Mouse (Mus musculus): Measurements from ENCODE around the gene Cep19.
A peak's percentile ranks its signal among the peaks of the same experiment; 100 is the strongest.
"Not testable (repeated sequence)": the region's sequence is repeated elsewhere in the genome, so short reads cannot be mapped to it uniquely, and the experiment has no call there.

Gene Cep19

GRCm38 (mm10) chr16:32099638-32100150, at the start of gene Cep19, which contains the start of gene Pigx:
TSS of gene Cep19 (plus strand) at chr16:32099800.
TSS of gene Pigx (minus strand) at chr16:32099740.
- DNase-seq (ENCODE audit: low spot score), result peak; percentile 90

GRCm38 (mm10) chr16:32058817-32059216, 40.8 kb upstream of the Cep19 start:
- no peak for DNase-seq (ENCODE audit: low spot score)

- no peak for DNase-seq (ENCODE audit: low spot score)
Measured at GRCm38 (mm10) chr16:32059840-32060523, 39.6 kb upstream of the Cep19 start.

GRCm38 (mm10) chr16:32062226-32062625, 37.4 kb upstream of the Cep19 start:
- DNase-seq (ENCODE audit: low spot score), result no peak

GRCm38 (mm10) chr16:32063900-32064299, 35.7 kb upstream of the Cep19 start:
- no peak for DNase-seq (ENCODE audit: low spot score)

GRCm38 (mm10) chr16:32066899-32067298, 32.7 kb upstream of the Cep19 start:
- no peak for DNase-seq (ENCODE audit: low spot score)

GRCm38 (mm10) chr16:32068389-32069300, 31.0 kb upstream of the Cep19 start:
- DNase-seq (ENCODE audit: low spot score), result no peak

GRCm38 (mm10) chr16:32070070-32070469, 29.5 kb upstream of the Cep19 start:
- not testable (repeated sequence) for DNase-seq (ENCODE audit: low spot score)

GRCm38 (mm10) chr16:32075762-32076161, 23.8 kb upstream of the Cep19 start:
- no peak for DNase-seq (ENCODE audit: low spot score)

- DNase-seq (ENCODE audit: low spot score), result no peak
Measured at GRCm38 (mm10) chr16:32076406-32076805, 23.2 kb upstream of the Cep19 start.

GRCm38 (mm10) chr16:32077648-32078407, 21.8 kb upstream of the Cep19 start:
- no peak for DNase-seq (ENCODE audit: low spot score)

GRCm38 (mm10) chr16:32078408-32078990, 21.1 kb upstream of the Cep19 start:
- peak; percentile 31 for DNase-seq (ENCODE audit: low spot score)

GRCm38 (mm10) chr16:32078991-32079511, 20.5 kb upstream of the Cep19 start, which contains the start of gene Pak2:
TSS of gene Pak2 (minus strand) at chr16:32079342.
- DNase-seq (ENCODE audit: low spot score), result peak; percentile 84

GRCm38 (mm10) chr16:32087629-32088443, 11.8 kb upstream of the Cep19 start:
- DNase-seq (ENCODE audit: low spot score), result no peak

GRCm38 (mm10) chr16:32091466-32091865, 8.1 kb upstream of the Cep19 start:
- DNase-seq (ENCODE audit: low spot score), result no peak

- DNase-seq (ENCODE audit: low spot score), result not testable (repeated sequence)
Measured at GRCm38 (mm10) chr16:32097757-32098156, 1.8 kb upstream of the Cep19 start.

- no peak for DNase-seq (ENCODE audit: low spot score)
Measured at GRCm38 (mm10) chr16:32098897-32099637, 533 bp upstream of the Cep19 start.

- no peak for DNase-seq (ENCODE audit: low spot score)
Measured at GRCm38 (mm10) chr16:32102295-32102694, 2.7 kb downstream of the Cep19 start.

GRCm38 (mm10) chr16:32105698-32106097, 6.1 kb downstream of the Cep19 start:
- DNase-seq (ENCODE audit: low spot score), result no peak

Data from layer of hippocampus, adult 11-12 months (tissue).